Mouse (Mus musculus) C2C12 (cell line): Measurements from ENCODE around the gene Lrrc29. TPM values are rescaled to one million over a fixed set of nuclear protein-coding genes. Genes with fewer than 3 reads are reported as not detected.

ENCODE experiments used
- H3K27me3 ChIP-seq: one replicate; pipeline ENCODE4 v1.6.1; 2011; ENCODE audit not compliant: control insufficient read depth, insufficient read depth, insufficient read length
- H3K36me3 ChIP-seq: one replicate; pipeline ENCODE4 v1.6.1; 2011; ENCODE audit not compliant: control insufficient read depth, insufficient read depth
- H3K4me3 ChIP-seq: one replicate; pipeline ENCODE4 v1.5.1; 2011; ENCODE audit warnings: mild to moderate bottlenecking, control low read depth; ENCODE audit not compliant: poor library complexity, insufficient read depth, severe bottlenecking
- H3K79me2 ChIP-seq: one replicate; pipeline ENCODE4 v1.6.1; 2011; ENCODE audit not compliant: control insufficient read depth, insufficient read depth
- H3K79me3 ChIP-seq: one replicate; pipeline ENCODE4 v1.6.1; 2011; ENCODE audit warnings: low read depth, control low read depth
- H3ac ChIP-seq: one replicate; pipeline ENCODE3; 2011; ENCODE audit warnings: low read depth; ENCODE audit not compliant: control insufficient read depth, insufficient read length
- CEBPB ChIP-seq: IDR thresholded peaks from one replicate; pipeline ENCODE4 v1.6.1; 2011; ENCODE audit warnings: low read depth, mild to moderate bottlenecking, control low read depth, moderate library complexity
- CTCF ChIP-seq: IDR thresholded peaks from one replicate; pipeline ENCODE4 v1.5.1; 2011; ENCODE audit not compliant: control insufficient read depth, insufficient read depth, insufficient read length
- FOSL1 ChIP-seq: IDR thresholded peaks from one replicate; pipeline ENCODE4 v1.8.0; 2011; ENCODE audit warnings: mild to moderate bottlenecking, low read length; ENCODE audit not compliant: poor library complexity, insufficient read depth, severe bottlenecking
- MAX ChIP-seq: IDR thresholded peaks from one replicate; pipeline ENCODE4 v1.6.1; 2011; ENCODE audit warnings: mild to moderate bottlenecking, control low read depth
- MYOD1 ChIP-seq: IDR thresholded peaks from one replicate; pipeline ENCODE4 v1.6.1; 2011; ENCODE audit warnings: low read depth; ENCODE audit not compliant: control insufficient read depth, insufficient read length
- MYOG ChIP-seq: IDR thresholded peaks from one replicate; pipeline ENCODE4 v1.6.1; 2011; ENCODE audit not compliant: control insufficient read depth, insufficient read length; ENCODE audit errors: extremely low read depth
- USF1 ChIP-seq: IDR thresholded peaks from one replicate; pipeline ENCODE4 v1.6.1; 2011; ENCODE audit warnings: low read depth, mild to moderate bottlenecking, control low read depth, moderate library complexity
- polyA plus RNA-seq: library from polyadenylated mRNA; unstranded; fragments of >200 nt; fragmentation: generic; extraction: Trizol; gene quantifications from one replicate; pipeline ENCODE4 v1.2.1, GENCODE M21; 2012; ENCODE audit warnings: missing spikeins

The Lrrc29 gene
- polyA plus RNA-seq, 1 experiment: 0.69 TPM

- Histone ChIP-seq H3K4me3 (no peak overlapping the region), H3ac (no peak overlapping the region), H3K36me3 (peaks cover 57% of the 10 kb centered on the region), H3K79me2 (peaks cover 41% of the 10 kb centered on the region), H3K27me3 (no peaks in the 10 kb centered on the region), H3K79me3 (peaks cover 21% of the 10 kb centered on the region)
- TF ChIP-seq CEBPB (no peak), CTCF (no peak), USF1 (no peak), MYOG (no peak), FOSL1 (no peak), MAX (no peak), MYOD1 (no peak)
Measured at GRCm38 (mm10) chr8:105354549-105354948, 28.5 kb upstream of the Lrrc29 start.

GRCm38 (mm10) chr8:105353583-105354135 lies 27.6 kb upstream of the Lrrc29 start:
- peaks cover 49% of the 10 kb centered on the region for H3K79me2 ChIP-seq
- no peak overlapping the region for H3ac ChIP-seq
- TF ChIP-seq MAX (no peak), MYOG (no peak), MYOD1 (no peak), USF1 (no peak), CEBPB (no peak), CTCF (no peak), FOSL1 (no peak)
- no peaks in the 10 kb centered on the region for H3K27me3 ChIP-seq
- H3K36me3 ChIP-seq: peaks cover 48% of the 10 kb centered on the region
- H3K4me3 ChIP-seq: no peak overlapping the region
- H3K79me3 ChIP-seq: peaks cover 24% of the 10 kb centered on the region

- no peaks in the 10 kb centered on the region for H3K27me3 ChIP-seq
- H3K79me3 ChIP-seq: peaks cover 40% of the 10 kb centered on the region
- H3K4me3 ChIP-seq: peak overlapping the region; percentile 77
- H3ac ChIP-seq: peak overlapping the region; percentile 28
- H3K79me2 ChIP-seq: peaks cover 81% of the 10 kb centered on the region
- peaks cover 19% of the 10 kb centered on the region for H3K36me3 ChIP-seq
- no peak for TF ChIP-seq MAX
- TF ChIP-seq MYOG: no peak
- TF ChIP-seq CEBPB: no peak
- TF ChIP-seq CTCF: no peak
- no peak for TF ChIP-seq MYOD1
- no peak for TF ChIP-seq USF1
- no peak for TF ChIP-seq FOSL1
Measured at GRCm38 (mm10) chr8:105350186-105350585, 24.1 kb upstream of the Lrrc29 start.

- Histone ChIP-seq H3K79me2 (peaks cover 91% of the 10 kb centered on the region), H3ac (peak overlapping the region; percentile 95), H3K79me3 (peaks cover 46% of the 10 kb centered on the region), H3K36me3 (peaks cover 17% of the 10 kb centered on the region), H3K4me3 (peak overlapping the region; percentile 77), H3K27me3 (no peaks in the 10 kb centered on the region)
- TF ChIP-seq MAX (peak; percentile 44), FOSL1 (no peak)
Measured at GRCm38 (mm10) chr8:105349096-105349771, 23.2 kb upstream of the Lrrc29 start.

- TF ChIP-seq MAX (peak; percentile 85), CEBPB (no peak), MYOD1 (peak; percentile 30), USF1 (no peak), FOSL1 (no peak), MYOG (no peak)
- Histone ChIP-seq H3K36me3 (peaks cover 14% of the 10 kb centered on the region), H3ac (peak within 1 kb of the TSS; percentile 95), H3K79me2 (peaks cover 97% of the 10 kb centered on the region), H3K4me3 (peak within 1 kb of the TSS; percentile 77), H3K27me3 (no peaks in the 10 kb centered on the region), H3K79me3 (peaks cover 53% of the 10 kb centered on the region)
Measured at GRCm38 (mm10) chr8:105348450-105349095, 22.5 kb upstream of the Lrrc29 start, which contains the start of gene Slc9a5. Gene Slc9a5 (plus strand): TSS chr8:105348843.
